Mouse (Mus musculus): Measurements from ENCODE around the gene Rad9b. TPM values are rescaled to one million over a fixed set of nuclear protein-coding genes. Genes with fewer than 3 reads are reported as not detected.

The Rad9b gene
- 10.9 and 11.5 TPM in 2 replicates for polyA plus RNA-seq (2015; fragmentation: Nextera tagmentation; extraction: Ambion mirVana)

DNA sequence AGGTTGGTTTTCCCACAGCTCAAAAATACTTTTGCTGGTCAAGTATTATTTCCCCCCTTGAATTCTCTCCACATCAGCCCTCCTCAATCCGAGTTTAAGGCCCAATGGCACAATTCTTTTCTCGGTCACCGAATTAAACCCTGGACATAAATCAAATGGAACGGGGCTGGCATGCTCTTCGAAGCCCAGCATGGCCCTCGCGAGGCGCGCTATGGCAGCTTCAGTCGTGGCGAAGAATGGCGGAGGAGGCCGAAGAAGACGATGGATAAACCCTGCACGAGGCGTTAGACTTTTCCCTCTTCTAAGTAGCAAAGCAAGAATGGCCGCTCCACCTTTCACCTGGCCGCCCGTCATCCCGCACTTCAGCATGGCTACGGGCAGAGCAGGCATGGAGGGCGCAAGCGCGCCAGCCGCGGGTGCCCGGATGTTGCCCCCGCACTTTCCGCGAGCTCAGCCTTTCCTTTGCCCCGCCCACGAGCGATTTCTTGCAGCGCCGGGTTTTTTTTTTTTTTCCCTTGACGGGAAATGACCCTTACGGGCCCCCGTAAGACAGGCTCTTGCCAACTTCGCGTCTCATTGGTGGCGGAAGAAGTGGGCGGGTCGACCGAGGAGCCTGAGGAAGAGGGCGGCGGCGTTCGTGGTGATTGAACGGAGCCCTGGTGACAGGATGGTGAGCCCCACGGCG is at the start of gene Rad9b, which contains the start of gene Vps29:
Gene Rad9b (minus strand): TSS at position 427 of the 685 bp plus-strand sequence.
Gene Vps29 (plus strand): TSS at position 563 of the 685 bp plus-strand sequence.
- peak within 1 kb of the TSS; percentile 82 for H3K4me2 ChIP-seq
- ATAC-seq (ENCODE audit: insufficient number of reproducible peaks, low FRiP score, low TSS enrichment, low read depth) = peak; percentile 94
- peak within 1 kb of the TSS; percentile 74 for H3K9ac ChIP-seq
- H3K27ac ChIP-seq = peak within 1 kb of the TSS; percentile 77
- no peaks in the 10 kb centered on the region for H3K27me3 ChIP-seq
- peak within 1 kb of the TSS; percentile 95 for H3K4me3 ChIP-seq
- H3K36me3 ChIP-seq = peaks cover 6% of the 10 kb centered on the region; the same call in 1 of the 2 replicates
- H3K9me3 ChIP-seq = no peaks in the 10 kb centered on the region
- H3K4me1 ChIP-seq = peaks cover 7% of the 10 kb centered on the region
- WGBS = 1% methylated on average over 51 of the region's 51 CpGs

DNA sequence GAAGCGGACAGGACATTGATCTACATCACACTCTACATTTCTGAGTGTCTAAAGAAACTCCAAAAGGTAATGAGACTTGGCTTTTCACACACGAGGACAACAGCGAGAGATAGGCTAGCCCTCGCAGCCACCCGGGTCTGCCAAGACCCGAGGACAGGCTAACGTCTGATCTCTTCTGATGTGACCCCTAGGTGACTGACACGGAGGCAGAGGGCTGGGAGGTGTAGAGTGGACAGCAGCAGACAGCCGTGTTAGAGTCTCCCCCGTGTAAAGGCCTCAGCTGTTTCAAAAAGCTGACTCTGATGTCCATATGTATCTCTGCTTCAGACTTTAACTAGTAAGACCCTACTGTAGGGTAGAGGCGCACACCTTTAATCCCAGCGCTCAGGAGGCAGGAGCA is 49.3 kb upstream of the Rad9b start:
- no peak overlapping the region for H3K9ac ChIP-seq
- no peaks in the 10 kb centered on the region for H3K4me1 ChIP-seq
- no peak for ATAC-seq (ENCODE audit: insufficient number of reproducible peaks, low FRiP score, low TSS enrichment, low read depth)
- H3K27me3 ChIP-seq = no peaks in the 10 kb centered on the region
- H3K9me3 ChIP-seq = no peaks in the 10 kb centered on the region
- H3K36me3 ChIP-seq = peaks cover 89% of the 10 kb centered on the region
- WGBS = 91% methylated on average over 12 of the region's 12 CpGs
- H3K27ac ChIP-seq = no peak overlapping the region
- no peak overlapping the region for H3K4me3 ChIP-seq
- no peak overlapping the region for H3K4me2 ChIP-seq

- no peak; the same call in 1 of the 2 replicates for ATAC-seq (ENCODE audit: insufficient number of reproducible peaks, low FRiP score, low TSS enrichment, low read depth)
- no peaks in the 10 kb centered on the region for H3K27me3 ChIP-seq
- H3K4me1 ChIP-seq = no peaks in the 10 kb centered on the region
- H3K4me2 ChIP-seq = no peak overlapping the region
- H3K9ac ChIP-seq = no peak overlapping the region
- no peak overlapping the region for H3K4me3 ChIP-seq
- 82% methylated on average over 5 of the region's 5 CpGs for WGBS
- H3K9me3 ChIP-seq = no peaks in the 10 kb centered on the region
- H3K27ac ChIP-seq = no peak overlapping the region
- H3K36me3 ChIP-seq = peaks cover 94% of the 10 kb centered on the region
Measured at GRCm38 (mm10) chr5:122402772-122403171, 48.7 kb upstream of the Rad9b start.

DNA sequence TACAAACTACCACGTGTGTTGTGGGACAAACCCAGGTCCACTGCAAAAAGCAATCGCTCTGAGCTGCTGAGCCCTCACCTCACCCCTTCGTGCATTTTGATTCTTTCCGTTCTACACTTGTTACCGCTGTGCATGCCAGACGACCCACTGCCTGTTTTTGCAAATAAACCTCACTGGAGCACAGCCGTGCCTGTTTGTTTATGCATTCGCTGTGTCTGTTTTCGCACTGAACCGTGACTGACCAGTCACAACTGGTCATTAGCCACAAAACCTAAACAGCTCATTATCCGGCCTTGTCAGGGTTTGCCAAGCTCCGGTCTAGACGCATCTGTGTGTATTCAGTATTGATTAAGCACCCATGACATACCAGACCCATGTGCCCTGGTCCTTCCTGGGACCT is 48.1 kb upstream of the Rad9b start:
- H3K4me2 ChIP-seq = no peak overlapping the region
- peaks cover 93% of the 10 kb centered on the region for H3K36me3 ChIP-seq
- H3K27ac ChIP-seq = no peak overlapping the region
- no peak for ATAC-seq (ENCODE audit: insufficient number of reproducible peaks, low FRiP score, low TSS enrichment, low read depth)
- no peak overlapping the region for H3K9ac ChIP-seq
- 69% methylated on average over 13 of the region's 13 CpGs for WGBS
- H3K9me3 ChIP-seq = no peaks in the 10 kb centered on the region
- H3K27me3 ChIP-seq = no peaks in the 10 kb centered on the region
- H3K4me3 ChIP-seq = no peak overlapping the region
- no peaks in the 10 kb centered on the region for H3K4me1 ChIP-seq

DNA sequence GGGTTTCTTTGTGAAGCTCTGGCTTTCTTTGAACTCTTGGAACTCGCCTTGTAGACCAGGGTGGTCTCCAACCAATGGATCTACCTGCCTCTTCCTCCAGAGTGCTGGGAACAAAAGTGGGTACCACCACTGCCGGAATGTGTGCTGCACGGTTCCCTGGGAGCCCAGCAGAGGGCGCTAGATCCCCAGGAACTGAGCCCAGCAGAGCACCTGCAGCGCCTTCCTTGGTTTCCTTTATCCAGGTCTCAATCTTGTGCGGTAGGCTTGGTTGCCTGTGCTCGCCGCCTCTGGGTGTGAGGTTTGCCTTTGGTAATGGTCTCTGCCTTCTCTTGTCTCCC is 47.2 kb upstream of the Rad9b start:
- H3K4me1 ChIP-seq = no peaks in the 10 kb centered on the region
- no peak overlapping the region for H3K27ac ChIP-seq
- no peaks in the 10 kb centered on the region for H3K9me3 ChIP-seq
- no peak overlapping the region for H3K4me2 ChIP-seq
- H3K9ac ChIP-seq = no peak overlapping the region
- WGBS = 24% methylated on average over 8 of the region's 8 CpGs
- H3K36me3 ChIP-seq = peaks cover 91% of the 10 kb centered on the region
- H3K4me3 ChIP-seq = no peak overlapping the region
- no peak for ATAC-seq (ENCODE audit: insufficient number of reproducible peaks, low FRiP score, low TSS enrichment, low read depth)
- no peaks in the 10 kb centered on the region for H3K27me3 ChIP-seq

GRCm38 (mm10) chr5:122400628-122401302 is 46.7 kb upstream of the Rad9b start:
- 81% methylated on average over 18 of the region's 18 CpGs for WGBS
- no peak overlapping the region for H3K4me2 ChIP-seq
- no peaks in the 10 kb centered on the region for H3K9me3 ChIP-seq
- ATAC-seq (ENCODE audit: insufficient number of reproducible peaks, low FRiP score, low TSS enrichment, low read depth) = no peak
- H3K36me3 ChIP-seq = peaks cover 86% of the 10 kb centered on the region
- H3K4me3 ChIP-seq = no peak overlapping the region
- no peaks in the 10 kb centered on the region for H3K27me3 ChIP-seq
- H3K4me1 ChIP-seq = no peaks in the 10 kb centered on the region
- H3K9ac ChIP-seq = no peak overlapping the region
- H3K27ac ChIP-seq = no peak overlapping the region

- Histone ChIP-seq H3K27me3 (no peaks in the 10 kb centered on the region), H3K36me3 (peaks cover 82% of the 10 kb centered on the region), H3K4me2 (no peak overlapping the region), H3K27ac (no peak overlapping the region), H3K4me1 (no peaks in the 10 kb centered on the region), H3K9me3 (no peaks in the 10 kb centered on the region), H3K9ac (no peak overlapping the region), H3K4me3 (no peak overlapping the region)
- WGBS = 93% methylated on average over 8 of the region's 8 CpGs
- ATAC-seq (ENCODE audit: insufficient number of reproducible peaks, low FRiP score, low TSS enrichment, low read depth) = no peak
Measured at GRCm38 (mm10) chr5:122399871-122400270, 45.8 kb upstream of the Rad9b start.

- Histone ChIP-seq H3K4me2 (no peak overlapping the region), H3K36me3 (peaks cover 60% of the 10 kb centered on the region)
- no peak for ATAC-seq (ENCODE audit: insufficient number of reproducible peaks, low FRiP score, low TSS enrichment, low read depth)
Measured at GRCm38 (mm10) chr5:122397495-122397894, 43.5 kb upstream of the Rad9b start.

GRCm38 (mm10) chr5:122396791-122397190 is 42.8 kb upstream of the Rad9b start:
- no peaks in the 10 kb centered on the region for H3K9me3 ChIP-seq
- no peak overlapping the region for H3K4me2 ChIP-seq
- 87% methylated on average over 10 of the region's 10 CpGs for WGBS
- H3K27ac ChIP-seq = peak overlapping the region; percentile 27; the same call in 1 of the 2 replicates
- peaks cover 53% of the 10 kb centered on the region for H3K36me3 ChIP-seq
- H3K4me3 ChIP-seq = no peak overlapping the region
- no peaks in the 10 kb centered on the region for H3K27me3 ChIP-seq
- peaks cover 14% of the 10 kb centered on the region for H3K4me1 ChIP-seq
- no peak for ATAC-seq (ENCODE audit: insufficient number of reproducible peaks, low FRiP score, low TSS enrichment, low read depth)
- H3K9ac ChIP-seq = no peak overlapping the region

More at GRCm38 (mm10) chr5:122397495-122397894, 43.5 kb upstream of the Rad9b start:
- Histone ChIP-seq H3K9me3 (no peaks in the 10 kb centered on the region), H3K4me1 (peaks cover 12% of the 10 kb centered on the region), H3K27me3 (no peaks in the 10 kb centered on the region), H3K9ac (no peak overlapping the region), H3K27ac (no peak overlapping the region), H3K4me3 (no peak overlapping the region)
- WGBS = 92% methylated on average over 8 of the region's 8 CpGs

DNA sequence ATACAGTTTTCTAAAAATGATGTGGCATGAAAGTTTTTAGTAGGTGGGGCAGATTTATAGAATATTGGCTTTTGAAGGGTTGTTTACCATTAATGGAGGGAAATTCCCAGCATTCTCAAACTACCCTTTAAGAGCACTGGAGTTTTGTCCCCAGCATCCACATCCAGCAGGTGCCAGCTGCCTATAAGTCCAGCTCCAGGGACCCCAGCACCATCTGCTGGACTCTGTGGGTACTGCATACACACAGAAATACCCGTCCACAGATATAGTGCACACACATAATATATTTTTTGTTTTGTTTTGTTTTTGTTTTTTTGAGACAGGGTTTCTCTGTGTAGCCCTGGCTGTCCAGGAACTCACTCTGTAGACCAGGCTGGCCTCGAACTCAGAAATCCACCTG is 39.9 kb upstream of the Rad9b start:
- Histone ChIP-seq H3K9me3 (no peaks in the 10 kb centered on the region), H3K27ac (no peak overlapping the region), H3K4me2 (no peak overlapping the region), H3K4me3 (no peak overlapping the region), H3K27me3 (no peaks in the 10 kb centered on the region), H3K9ac (no peak overlapping the region), H3K36me3 (peaks cover 26% of the 10 kb centered on the region), H3K4me1 (peaks cover 14% of the 10 kb centered on the region)
- WGBS = 51% methylated on average over 2 of the region's 2 CpGs
- no peak for ATAC-seq (ENCODE audit: insufficient number of reproducible peaks, low FRiP score, low TSS enrichment, low read depth)

DNA sequence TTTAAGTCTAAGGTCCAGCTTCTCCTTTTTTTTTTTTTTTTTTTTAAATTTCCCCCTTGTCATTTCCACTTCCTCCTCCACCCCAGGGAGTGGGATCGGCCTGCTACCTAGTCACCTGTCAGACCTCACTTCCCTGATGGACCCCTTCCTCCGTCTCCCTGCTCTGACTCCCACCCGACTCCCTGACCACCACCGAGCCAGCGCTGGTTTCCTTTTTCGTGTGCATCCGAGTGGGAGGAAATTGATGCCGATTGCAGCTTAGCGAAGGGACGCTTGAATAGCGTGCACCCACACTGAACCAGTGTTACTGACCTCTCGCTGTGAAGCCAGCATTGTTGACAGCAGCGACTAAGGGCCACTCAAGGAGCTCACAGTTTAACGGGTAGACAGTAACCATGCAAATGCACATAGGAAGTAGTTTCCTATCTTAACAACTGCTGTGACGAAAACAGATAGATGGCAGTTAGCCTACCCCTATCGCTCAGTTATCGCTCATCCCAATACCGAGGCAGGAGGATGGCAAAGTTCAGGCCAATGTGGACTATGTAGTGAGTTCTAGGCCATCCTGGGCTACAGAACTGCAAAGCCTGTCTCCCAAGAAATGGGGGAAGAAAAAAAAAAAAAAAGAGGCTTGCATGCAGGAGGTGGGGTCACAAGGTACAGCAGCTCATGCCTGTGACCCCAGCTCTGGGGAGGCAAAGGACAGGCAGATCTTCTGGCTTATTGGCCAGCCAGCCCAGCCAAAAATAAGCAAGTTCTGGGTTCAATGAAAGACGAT is 38.4 kb upstream of the Rad9b start:
- H3K9me3 ChIP-seq = no peaks in the 10 kb centered on the region
- WGBS = 14% methylated on average over 19 of the region's 19 CpGs
- peak overlapping the region; percentile 65 for H3K4me2 ChIP-seq
- H3K9ac ChIP-seq = peak overlapping the region; percentile 69
- ATAC-seq (ENCODE audit: insufficient number of reproducible peaks, low FRiP score, low TSS enrichment, low read depth) = no peak
- H3K27ac ChIP-seq = peak overlapping the region; percentile 73; the same call in 1 of the 2 replicates
- H3K36me3 ChIP-seq = peaks cover 14% of the 10 kb centered on the region
- peaks cover 14% of the 10 kb centered on the region for H3K4me1 ChIP-seq
- H3K27me3 ChIP-seq = no peaks in the 10 kb centered on the region
- peak overlapping the region; percentile 85 for H3K4me3 ChIP-seq

GRCm38 (mm10) chr5:122391786-122392180 is 37.8 kb upstream of the Rad9b start, which contains the start of gene Arpc3:
Arpc3 (plus strand) TSS chr5:122391878.
- ATAC-seq (ENCODE audit: insufficient number of reproducible peaks, low FRiP score, low TSS enrichment, low read depth) = peak; percentile 77
- peaks cover 9% of the 10 kb centered on the region for H3K36me3 ChIP-seq
- H3K9me3 ChIP-seq = no peaks in the 10 kb centered on the region

More at GRCm38 (mm10) chr5:122391786-122392180, 37.8 kb upstream of the Rad9b start, which contains the start of gene Arpc3:
- peak within 1 kb of the TSS; percentile 65 for H3K4me2 ChIP-seq
- H3K4me3 ChIP-seq = peak within 1 kb of the TSS; percentile 85
- peak within 1 kb of the TSS; percentile 69 for H3K9ac ChIP-seq
- peaks cover 14% of the 10 kb centered on the region for H3K4me1 ChIP-seq
- under 1% methylated on average over 38 of the region's 39 CpGs for WGBS
- H3K27me3 ChIP-seq = no peaks in the 10 kb centered on the region
- peak within 1 kb of the TSS; percentile 73 for H3K27ac ChIP-seq
